ENCODE assay signal across 20 mouse cellular contexts in genomic region chr14:90121071-90121470, GRCm38 (mm10).
"Had no signal": no experiment of that assay in that cellular context is flagged by ENCODE, and none has a peak within 500 bp of the region (broad histone marks: within the 10 kb centered on the region; RNA-seq: fewer than 3 reads in every experiment).

No protein-coding gene starts in this region.

- H3K4me2 ChIP-seq: limb, embryonic 12.5 days; limb, embryonic 15.5 days; liver, embryonic 12.5 days; liver, embryonic 15.5 days; lung, embryonic 15.5 days; midbrain, embryonic 11.5 days; midbrain, embryonic 15.5 days; stomach, embryonic 15.5 days had no signal

- H3K4me3 ChIP-seq: layer of hippocampus, adult 2 months; limb, embryonic 12.5 days; limb, embryonic 15.5 days; liver, embryonic 12.5 days; liver, embryonic 15.5 days; lung, embryonic 15.5 days; megakaryocyte, embryonic 14.5 days; midbrain, embryonic 15.5 days; stomach, embryonic 15.5 days had no signal

- H3K9ac ChIP-seq: limb, embryonic 12.5 days; limb, embryonic 15.5 days; liver, embryonic 12.5 days; liver, embryonic 15.5 days; lung, embryonic 15.5 days; midbrain, embryonic 15.5 days; stomach, embryonic 15.5 days had no signal

- H3K27me3 ChIP-seq: limb, embryonic 12.5 days; limb, embryonic 15.5 days; liver, embryonic 12.5 days; liver, embryonic 15.5 days; lung, embryonic 15.5 days; megakaryocyte, embryonic 14.5 days; midbrain, embryonic 15.5 days; stomach, embryonic 15.5 days had no signal

- H3K9me3 ChIP-seq: limb, embryonic 12.5 days; limb, embryonic 15.5 days; liver, embryonic 12.5 days; liver, embryonic 15.5 days; lung, embryonic 15.5 days; megakaryocyte, embryonic 14.5 days; midbrain, embryonic 15.5 days; stomach, embryonic 15.5 days had no signal

- ATAC-seq: liver, embryonic 12.5 days; midbrain, embryonic 15.5 days had no signal

- H3K4me1 ChIP-seq: limb, embryonic 12.5 days; limb, embryonic 15.5 days; liver, embryonic 12.5 days; liver, embryonic 15.5 days; lung, embryonic 15.5 days; megakaryocyte, embryonic 14.5 days; midbrain, embryonic 15.5 days; stomach, embryonic 15.5 days had no signal

- DNase-seq: kidney, adult 2 months; kidney, postnatal 25 days; layer of hippocampus, adult 9-11 months; lung, adult 18-20 months; lung, postnatal 10 days; lung, postnatal 36 days; right cerebral cortex, postnatal 25 days; spleen, adult 18-20 months; thymus, postnatal 25 days had no signal

- H3K36me3 ChIP-seq: limb, embryonic 12.5 days; limb, embryonic 15.5 days; liver, embryonic 12.5 days; liver, embryonic 15.5 days; lung, embryonic 15.5 days; midbrain, embryonic 15.5 days; stomach, embryonic 15.5 days had no signal

- H3K27ac ChIP-seq: kidney, postnatal 0 days; layer of hippocampus, adult 2 months; limb, embryonic 12.5 days; limb, embryonic 15.5 days; liver, embryonic 12.5 days; liver, embryonic 15.5 days; lung, embryonic 15.5 days; midbrain, embryonic 15.5 days; stomach, embryonic 15.5 days had no signal
